Mouse (Mus musculus) cerebellum, postnatal 10 days (tissue): ENCODE results near the gene Selplg.

Source experiments
- DNase-seq, 2 experiments: peaks; one replicate each; pipeline ENCODE4 v3.0.0; 2021; ENCODE audit warnings: mixed read lengths in 2 of 2

Selplg gene

GRCm38 (mm10) chr5:113818572-113818971, 13.9 kb downstream of the Selplg start:
- no peak for DNase-seq

DNA sequence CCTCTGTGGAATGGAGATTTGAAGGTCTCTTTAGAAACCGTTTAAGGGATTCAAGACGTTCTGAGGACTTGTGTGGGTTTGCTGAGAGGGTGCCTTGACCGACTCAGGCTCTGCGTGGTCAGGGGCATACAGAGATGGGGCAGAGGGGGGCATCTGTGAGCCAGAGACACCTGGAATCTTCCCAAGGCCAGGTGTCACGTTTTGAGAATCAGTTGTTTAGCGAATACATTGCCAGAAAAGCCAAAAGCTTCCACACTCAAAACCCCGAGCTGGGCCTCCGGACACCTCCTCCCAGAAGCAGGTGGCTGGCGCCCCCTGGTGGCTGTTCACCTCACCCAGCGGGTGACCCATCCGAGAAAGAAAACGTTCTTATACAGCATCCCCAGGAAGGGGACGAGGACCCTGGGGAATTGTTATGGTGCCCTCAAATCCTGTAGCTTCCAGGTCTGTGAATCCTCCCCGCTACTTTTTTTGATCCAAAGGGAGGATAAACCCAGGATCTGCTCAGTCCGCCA, 16.7 kb downstream of the Selplg start:
- DNase-seq = peak; percentile 88 to 90

DNA sequence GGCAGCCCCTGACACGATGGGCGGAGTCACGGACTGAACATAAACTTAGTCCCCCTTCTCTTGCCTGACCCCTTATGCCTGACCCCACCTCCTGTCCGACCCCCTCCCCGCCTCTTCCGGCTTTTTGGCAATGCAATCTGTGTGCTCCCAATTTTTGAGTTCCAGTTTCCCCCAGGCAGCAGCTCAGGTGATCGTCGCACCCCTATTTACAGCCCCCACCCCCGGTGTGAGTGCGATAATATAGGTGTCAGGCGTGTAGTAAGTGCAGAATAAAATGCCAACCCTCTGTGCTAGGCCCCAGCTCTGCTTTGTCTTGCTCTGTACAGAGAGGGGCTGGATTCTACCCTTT, 17.4 kb downstream of the Selplg start:
- DNase-seq = no peak

DNA sequence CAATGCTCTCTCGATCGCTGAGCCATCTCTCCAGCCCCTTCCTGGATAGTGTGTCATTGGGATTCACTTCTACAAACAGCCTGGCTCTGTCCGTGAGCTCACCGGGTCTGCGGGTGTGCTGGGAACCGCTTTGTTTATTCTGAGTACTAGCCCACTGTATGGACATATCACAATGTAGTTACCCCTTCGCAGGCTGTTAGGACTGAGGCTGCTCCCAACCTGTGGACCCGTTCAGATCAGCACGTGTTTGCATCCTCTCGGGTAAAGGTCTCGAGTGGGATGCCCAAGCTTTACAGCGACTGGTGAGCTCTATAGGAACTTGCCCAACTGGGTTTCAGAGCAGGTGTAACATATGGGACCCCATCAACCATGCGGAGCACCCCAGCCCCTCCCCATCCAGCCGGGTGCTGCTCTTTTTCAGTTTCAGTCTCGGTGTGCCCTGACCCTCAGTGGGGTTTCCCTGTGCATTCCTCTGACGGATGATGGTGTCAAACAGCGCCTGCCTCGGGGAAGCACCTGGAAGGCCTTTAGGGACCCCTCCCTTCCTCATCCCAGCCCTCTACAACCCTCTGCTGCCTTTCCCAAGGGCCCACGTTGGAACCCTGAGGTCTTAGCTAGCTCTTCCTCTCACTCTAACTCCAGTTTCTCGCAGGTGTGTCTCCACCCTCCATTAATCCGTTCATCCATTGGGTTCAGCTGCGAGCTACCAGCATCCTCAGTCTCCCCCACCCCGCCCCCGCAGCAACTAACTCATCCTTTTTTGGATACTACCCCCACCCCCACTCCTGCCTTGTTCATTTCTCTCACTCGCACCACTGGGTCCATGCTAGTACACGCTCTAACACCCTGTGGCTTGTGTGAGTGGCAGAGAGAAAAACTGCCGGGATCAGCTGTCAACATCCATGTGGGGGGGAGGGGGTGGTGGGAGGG, 18.1 kb downstream of the Selplg start:
- no peak for DNase-seq

GRCm38 (mm10) chr5:113813608-113814007, 18.8 kb downstream of the Selplg start:
- no peak for DNase-seq

DNA sequence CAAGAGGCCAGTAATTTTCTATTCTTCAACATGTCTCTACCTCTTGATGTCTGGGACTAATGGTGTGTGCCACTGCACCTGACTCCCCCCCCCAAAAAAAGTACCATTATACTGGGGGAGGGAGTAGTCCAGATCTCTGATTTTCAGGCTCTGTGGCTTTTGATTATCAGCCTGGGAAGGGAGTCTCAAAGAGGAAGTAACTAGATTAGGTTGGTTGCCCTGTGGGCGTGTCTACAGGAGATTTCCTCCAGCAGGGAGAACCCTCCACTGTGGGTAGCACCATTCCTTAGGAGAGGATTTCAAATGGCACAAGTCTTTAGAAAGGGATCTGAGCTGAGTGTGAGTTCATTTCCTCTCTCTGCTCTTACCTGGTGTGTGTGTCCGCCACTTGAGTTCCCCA, 19.8 kb downstream of the Selplg start:
- DNase-seq = no peak

DNA sequence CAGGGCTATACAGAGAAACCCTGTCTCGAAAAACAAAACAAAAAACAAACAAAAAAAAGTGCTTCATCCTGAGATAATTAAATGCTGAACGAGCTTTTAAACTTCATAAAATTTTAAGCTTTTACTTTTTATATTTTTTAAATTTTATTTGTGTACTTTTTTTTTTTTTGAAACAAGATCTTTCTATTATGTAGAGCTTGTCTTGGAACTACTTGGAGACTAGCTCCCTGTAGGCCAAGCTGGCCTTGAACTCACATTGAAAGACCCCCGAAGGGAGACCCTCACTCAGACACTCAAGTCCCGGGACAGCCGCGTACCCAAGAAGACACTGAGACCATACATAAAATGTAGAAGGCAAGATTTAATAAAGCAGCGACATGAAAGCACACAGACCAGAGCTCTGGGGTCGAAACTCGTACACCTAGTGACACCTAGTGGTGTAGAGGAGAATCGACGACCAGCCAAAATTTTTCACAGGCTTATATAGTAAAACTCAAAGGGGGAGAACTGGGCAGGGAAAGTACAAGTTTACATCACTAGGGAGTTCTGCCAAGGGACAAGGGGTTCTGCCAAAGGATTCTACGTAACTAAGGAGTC, 20.5 kb downstream of the Selplg start:
- DNase-seq = peak; percentile 33 to 40

DNA sequence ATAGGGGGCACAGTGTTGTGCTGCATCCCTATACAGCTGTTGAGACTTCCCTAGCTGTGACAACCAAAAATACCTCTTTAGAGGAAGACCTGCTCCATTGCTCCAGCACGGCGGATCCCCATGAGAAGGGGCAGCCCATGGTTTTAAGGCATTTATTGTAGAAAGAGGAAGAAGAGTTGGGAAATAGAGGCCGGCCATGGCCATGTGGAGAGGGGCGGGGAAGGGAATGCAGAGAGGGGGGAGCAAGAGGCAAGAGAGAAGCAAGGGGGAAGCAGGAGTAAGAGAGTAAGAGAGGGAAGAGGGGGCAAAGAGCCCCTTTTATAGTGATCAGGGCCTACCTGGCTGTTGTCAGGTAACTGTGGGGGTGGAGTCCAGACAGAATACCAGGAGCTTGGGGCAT, 22.3 kb downstream of the Selplg start:
- no peak for DNase-seq

- no peak for DNase-seq
Measured at GRCm38 (mm10) chr5:113808177-113808576, 24.3 kb downstream of the Selplg start.

DNA sequence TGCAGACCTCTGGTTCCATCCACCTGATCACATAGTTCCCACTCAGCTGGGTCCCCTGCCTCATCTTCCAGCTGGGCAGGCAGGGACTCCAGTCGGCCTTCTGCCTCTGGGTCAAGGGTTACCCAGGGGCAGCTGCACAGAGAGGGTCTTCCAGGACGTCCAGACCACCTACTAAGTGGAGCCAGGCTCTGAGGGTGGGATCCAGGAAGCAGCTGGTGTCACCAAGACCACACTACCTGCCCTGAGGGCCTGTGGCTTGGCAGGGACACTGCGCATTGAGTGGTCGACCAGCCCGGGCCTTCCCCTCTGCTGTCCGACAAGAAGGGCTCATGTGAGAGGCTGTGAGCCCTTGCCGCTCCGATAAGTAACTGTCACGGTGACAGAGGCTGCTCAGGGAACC, 24.7 kb downstream of the Selplg start:
- no peak for DNase-seq

DNA sequence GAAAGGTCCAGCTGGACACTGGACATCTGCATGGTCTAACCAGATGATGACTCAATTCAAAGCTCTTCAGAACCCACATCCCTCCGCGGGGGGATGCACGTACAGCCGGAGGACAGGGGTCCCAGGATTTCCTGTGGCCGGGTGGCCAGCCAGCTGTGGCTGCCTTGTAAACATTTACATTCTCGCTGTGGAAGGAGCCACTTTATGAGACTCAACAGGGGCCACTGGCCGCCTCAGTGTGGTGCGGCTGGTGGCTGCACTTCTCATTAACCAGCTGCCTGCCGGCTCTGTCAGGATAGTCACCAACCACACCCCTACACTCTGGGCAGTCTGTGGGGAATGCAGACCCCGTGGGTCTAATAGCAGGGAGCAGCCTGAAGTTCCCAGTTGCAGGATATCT, 26.0 kb downstream of the Selplg start:
- no peak for DNase-seq

DNA sequence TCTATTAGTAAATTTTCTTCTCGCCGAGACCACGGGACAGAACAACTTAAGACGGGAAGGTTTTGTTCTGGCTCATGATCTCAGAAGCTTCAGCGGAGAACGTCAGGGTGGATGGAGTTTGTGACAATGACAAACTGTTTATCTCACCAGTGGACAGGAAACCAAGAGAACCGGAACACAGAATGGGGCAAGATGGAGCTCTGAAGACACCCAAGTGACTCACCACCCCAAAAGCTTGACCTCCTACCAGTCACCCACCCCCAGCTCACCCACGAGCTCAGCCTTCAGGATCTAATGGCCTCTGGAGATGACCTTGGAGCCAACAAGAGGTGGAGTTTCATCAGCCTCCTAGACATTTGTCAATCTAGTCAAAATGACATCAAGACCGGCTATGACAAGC, 27.1 kb downstream of the Selplg start:
- no peak for DNase-seq

DNA sequence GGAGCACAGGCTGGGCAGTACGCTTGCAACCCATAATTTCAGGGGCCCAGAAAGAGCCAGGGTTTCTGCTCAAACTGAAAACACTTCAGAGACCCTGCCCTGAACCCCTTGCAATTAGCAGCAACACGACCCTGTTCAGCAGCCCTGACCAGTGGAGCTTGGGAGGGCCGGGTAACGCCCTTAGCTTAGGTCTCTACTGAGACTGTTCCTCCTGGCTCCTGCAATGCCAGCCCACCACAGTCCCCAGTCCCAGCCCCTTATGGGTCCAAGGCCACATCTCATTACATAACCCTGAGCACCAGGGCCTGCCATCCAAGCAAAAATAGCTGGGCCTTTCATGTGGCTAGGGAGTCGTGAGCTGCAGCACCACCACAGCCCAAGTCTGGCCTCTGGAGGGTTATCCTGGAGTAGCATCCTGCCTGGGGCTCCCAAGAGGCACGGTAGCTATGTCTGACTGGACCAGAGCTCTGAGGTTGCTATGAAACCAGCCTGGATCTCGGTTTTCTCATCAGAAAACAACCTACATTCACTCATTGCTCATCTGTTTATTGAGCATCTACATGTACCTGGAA, 28.0 kb downstream of the Selplg start:
- DNase-seq = no peak

- DNase-seq = peak; percentile 59 to 79
Measured at GRCm38 (mm10) chr5:113800280-113800679, 32.2 kb downstream of the Selplg start, which contains the start of gene Tmem119. Gene Tmem119 (minus strand): TSS chr5:113800516.

DNA sequence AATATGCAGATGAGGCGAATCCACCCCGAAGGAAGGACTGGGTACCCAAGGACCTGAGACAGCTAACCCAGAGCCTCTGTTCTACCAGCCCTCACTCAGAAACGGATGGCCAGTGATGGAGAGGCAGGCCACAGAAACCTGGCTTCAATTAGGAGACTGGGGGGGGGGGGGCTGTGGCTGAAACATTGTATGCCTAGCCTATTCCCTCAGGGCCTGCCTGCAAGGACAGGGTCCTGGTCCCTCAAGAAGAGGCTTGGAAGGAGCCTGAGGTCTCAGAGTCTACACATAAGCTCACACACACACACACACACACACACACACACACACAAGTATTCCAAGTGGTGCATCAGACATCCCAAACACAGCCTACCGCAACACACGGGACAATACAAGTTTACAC, 32.8 kb downstream of the Selplg start:
- DNase-seq = no peak

DNA sequence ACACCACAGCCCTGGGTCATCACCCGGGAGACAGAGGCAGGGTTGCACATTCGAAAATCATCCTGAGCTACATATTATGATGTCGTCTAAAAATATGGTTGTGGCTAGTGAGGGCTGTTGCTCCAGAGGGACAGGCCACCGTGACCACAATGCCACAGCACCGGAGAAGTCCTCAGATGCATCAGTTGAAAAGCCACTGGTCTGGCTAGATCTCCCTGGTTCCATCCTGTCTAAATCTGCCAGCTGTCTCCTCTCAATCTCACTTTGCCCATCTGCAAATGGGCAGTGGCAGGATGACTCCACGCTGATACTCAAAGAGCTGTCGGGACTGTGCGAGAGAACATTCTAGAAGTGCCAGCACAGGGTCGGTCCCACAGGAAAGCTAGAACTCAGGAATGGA, 33.9 kb downstream of the Selplg start:
- no peak for DNase-seq

DNA sequence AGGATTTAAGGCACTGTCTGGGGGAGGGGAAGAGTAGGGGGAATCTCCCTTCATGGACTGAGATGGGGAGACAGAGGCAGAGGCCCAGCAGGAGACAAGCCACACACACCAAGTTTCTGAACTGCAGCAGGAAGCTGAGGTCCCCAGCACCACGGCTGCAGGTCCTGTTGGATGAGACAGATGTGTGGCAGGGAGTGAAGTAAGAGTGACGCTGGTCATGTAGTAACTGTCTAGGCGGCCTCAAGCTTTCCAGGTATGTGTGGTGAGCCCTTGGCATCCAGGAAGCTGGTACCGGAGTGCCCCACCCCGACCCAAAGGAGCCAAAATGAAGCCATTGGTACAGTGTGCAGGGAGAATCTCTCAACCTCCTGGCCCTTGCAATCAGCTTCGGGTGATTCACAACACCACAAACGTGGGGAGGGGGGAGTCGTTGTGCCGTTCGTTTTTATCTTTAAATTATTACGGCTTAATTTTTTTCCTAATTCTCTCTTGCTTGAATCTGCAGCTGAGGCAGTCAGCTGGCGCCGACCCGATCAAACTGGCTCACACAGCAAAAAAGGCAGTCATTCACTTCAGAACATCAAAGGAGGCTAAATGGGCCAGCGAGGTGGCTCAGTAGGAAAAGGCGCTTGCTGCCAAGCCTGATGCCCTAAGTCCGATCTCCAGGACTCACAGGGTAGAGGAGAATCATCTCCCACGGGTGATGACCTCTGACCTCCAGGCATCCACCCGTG, 35.1 kb downstream of the Selplg start:
- DNase-seq = no peak

GRCm38 (mm10) chr5:113796401-113797148, 35.9 kb downstream of the Selplg start:
- DNase-seq = peak; percentile 44 to 58

DNA sequence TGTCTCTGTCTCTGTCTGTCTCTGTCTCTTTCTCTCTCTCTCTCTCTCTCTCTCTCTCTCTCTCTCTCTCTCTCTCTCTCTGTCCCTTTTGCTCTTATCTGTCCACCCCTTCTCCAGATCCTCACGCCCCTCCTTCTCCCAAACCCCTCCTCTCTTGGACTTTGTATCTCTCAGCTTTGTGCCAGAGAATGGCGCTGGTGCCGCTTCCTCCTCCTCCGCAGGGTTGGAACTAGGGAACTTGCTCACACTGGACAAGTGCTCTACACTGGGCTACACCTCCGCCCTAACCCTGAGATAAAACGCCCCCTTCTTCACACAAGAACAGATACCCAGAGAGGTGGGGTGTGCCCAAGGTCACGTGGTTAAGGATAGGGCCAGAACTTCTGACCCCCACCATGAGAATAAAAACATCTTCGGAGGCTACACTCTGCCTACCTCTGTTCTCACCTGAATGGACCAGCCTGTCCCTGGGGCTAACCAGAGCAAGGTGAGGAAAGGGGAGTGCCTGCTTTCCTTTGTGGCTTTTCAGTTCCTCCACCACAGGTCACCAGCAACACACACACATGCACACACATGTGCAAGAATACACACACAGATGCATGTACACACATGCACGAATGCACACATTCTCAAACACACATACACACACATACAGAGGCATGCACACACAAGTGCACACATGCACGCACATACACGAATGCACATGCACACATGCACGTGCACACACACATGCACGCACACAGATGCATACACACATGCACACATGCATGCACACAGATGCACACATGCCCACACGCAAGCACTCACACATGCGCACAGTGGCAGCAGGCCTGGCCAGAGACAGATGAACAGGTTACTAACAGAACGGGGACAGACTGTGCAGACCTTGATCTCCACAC, 41.0 kb downstream of the Selplg start:
- DNase-seq = no peak

- DNase-seq = no peak
Measured at GRCm38 (mm10) chr5:113790453-113791196, 41.8 kb downstream of the Selplg start.
